Mouse (Mus musculus) frontal cortex, postnatal 10 days (tissue): ENCODE measurements around the gene Usp33.

Experiments used
- DNase-seq, 2 experiments: peaks; one replicate each; pipeline ENCODE4 v3.0.0; 2022; ENCODE audit warnings: low spot score in 2 of 2, mixed read lengths in 1 of 2

Usp33 gene

GRCm38 (mm10) chr3:152401964-152402670, 55.8 kb downstream of the Usp33 start:
- no peak for DNase-seq

- DNase-seq: no peak
These were observed 56.4 kb downstream of the Usp33 start for GRCm38 (mm10) chr3:152402671-152403066.

GRCm38 (mm10) chr3:152403827-152404226, 57.5 kb downstream of the Usp33 start:
- DNase-seq: no peak

- no peak for DNase-seq
These were observed 59.1 kb downstream of the Usp33 start for GRCm38 (mm10) chr3:152405420-152405819.

- no peak for DNase-seq
These were observed 59.8 kb downstream of the Usp33 start for GRCm38 (mm10) chr3:152405978-152406640.

- DNase-seq: no peak
These were observed 64.8 kb downstream of the Usp33 start for GRCm38 (mm10) chr3:152410980-152411551.

GRCm38 (mm10) chr3:152412362-152412761, 66.1 kb downstream of the Usp33 start:
- DNase-seq: no peak

- DNase-seq: no peak
These were observed 82.6 kb downstream of the Usp33 start for GRCm38 (mm10) chr3:152428925-152429324.

GRCm38 (mm10) chr3:152432677-152433076, 86.4 kb downstream of the Usp33 start:
- no peak for DNase-seq

GRCm38 (mm10) chr3:152435590-152435989, 89.3 kb downstream of the Usp33 start:
- no peak for DNase-seq

GRCm38 (mm10) chr3:152438068-152438467, 91.8 kb downstream of the Usp33 start:
- no peak for DNase-seq

GRCm38 (mm10) chr3:152442795-152443194, 96.5 kb downstream of the Usp33 start:
- DNase-seq: no peak
